Mouse (Mus musculus): ENCODE results near the gene Adcy4. TPM values are rescaled to one million over a fixed set of nuclear protein-coding genes. Genes with fewer than 3 reads are reported as not detected.

Gene Adcy4
- total and polyA plus RNA-seq, 3 experiments, result 0.05 to 0.16 TPM; not detected in 1

- H3K9me3 ChIP-seq (replicated peaks), result no peaks in the 10 kb centered on the region
- H3K36me3 ChIP-seq (replicated peaks), result peaks cover 72% of the 10 kb centered on the region
- peaks cover 36% of the 10 kb centered on the region for H3K4me1 ChIP-seq (ENCODE audit: insufficient read depth, low read depth, low read length)
- no peaks in the 10 kb centered on the region for H3K27me3 ChIP-seq (ENCODE audit: insufficient read depth, low read length)
- ATAC-seq (ENCODE audit: extremely low read depth, insufficient number of reproducible peaks, low FRiP score, poor library complexity, severe bottlenecking), result no peak
- TF ChIP-seq GATA2 (IDR thresholded peaks at IDR 0.05; ENCODE audit: borderline replicate concordance, low read depth, low read length) (no peak), GATA1 (IDR thresholded peaks at IDR 0.05; ENCODE audit: borderline replicate concordance, low read length) (no peak), CTCF (IDR thresholded peaks at IDR 0.05; ENCODE audit: low read depth, low read length) (no peak), TAL1 (conservative IDR thresholded peaks at IDR 0.05; ENCODE audit: low read depth, low read length) (no peak), POLR2AphosphoS5 (IDR thresholded peaks at IDR 0.05; ENCODE audit: insufficient replicate concordance, low read depth, low read length) (no peak)
- H3K4me3 ChIP-seq (ENCODE audit: low read depth, low read length), result peak overlapping the region; percentile 85; the same call in 1 of the 2 replicates
- no peak for DNase-seq (ENCODE audit: low spot score)
These were observed 36.6 kb downstream of the Adcy4 start for GRCm38 (mm10) chr14:55747051-55747847.

DNA sequence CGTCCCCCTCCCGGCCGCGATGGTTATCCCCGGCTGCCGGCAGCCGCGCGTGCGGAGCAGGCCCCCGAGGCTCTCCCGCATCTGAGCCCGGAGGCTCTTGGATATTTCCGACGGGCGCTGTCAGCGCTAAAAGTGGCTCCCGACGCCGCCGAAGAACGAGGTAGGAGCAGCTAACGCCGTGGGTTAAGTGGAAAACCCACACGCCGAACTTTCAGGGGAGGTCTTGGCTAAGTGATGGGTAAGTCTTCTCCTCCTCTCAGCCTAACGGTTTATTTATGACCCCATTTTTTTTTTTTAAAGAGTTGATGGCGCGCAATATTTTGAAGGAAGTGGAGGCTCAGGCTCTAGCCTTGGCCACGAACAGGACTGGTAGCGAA, 38.0 kb downstream of the Adcy4 start:
- Histone ChIP-seq H3K36me3 (replicated peaks) (peaks cover 68% of the 10 kb centered on the region), H3K4me3 (ENCODE audit: low read depth, low read length) (peak overlapping the region; percentile 85), H3K9me3 (replicated peaks) (no peaks in the 10 kb centered on the region), H3K27me3 (ENCODE audit: insufficient read depth, low read length) (no peaks in the 10 kb centered on the region), H3K4me1 (ENCODE audit: insufficient read depth, low read depth, low read length) (peaks cover 43% of the 10 kb centered on the region)
- DNase-seq (ENCODE audit: low spot score) (no peak), ATAC-seq (ENCODE audit: extremely low read depth, insufficient number of reproducible peaks, low FRiP score, poor library complexity, severe bottlenecking) (no peak)
- TF ChIP-seq GATA1 (IDR thresholded peaks at IDR 0.05; ENCODE audit: borderline replicate concordance, low read length) (no peak), TAL1 (conservative IDR thresholded peaks at IDR 0.05; ENCODE audit: low read depth, low read length) (no peak), GATA2 (IDR thresholded peaks at IDR 0.05; ENCODE audit: borderline replicate concordance, low read depth, low read length) (no peak), CTCF (IDR thresholded peaks at IDR 0.05; ENCODE audit: low read depth, low read length) (no peak), POLR2AphosphoS5 (IDR thresholded peaks at IDR 0.05; ENCODE audit: insufficient replicate concordance, low read depth, low read length) (no peak)

DNA sequence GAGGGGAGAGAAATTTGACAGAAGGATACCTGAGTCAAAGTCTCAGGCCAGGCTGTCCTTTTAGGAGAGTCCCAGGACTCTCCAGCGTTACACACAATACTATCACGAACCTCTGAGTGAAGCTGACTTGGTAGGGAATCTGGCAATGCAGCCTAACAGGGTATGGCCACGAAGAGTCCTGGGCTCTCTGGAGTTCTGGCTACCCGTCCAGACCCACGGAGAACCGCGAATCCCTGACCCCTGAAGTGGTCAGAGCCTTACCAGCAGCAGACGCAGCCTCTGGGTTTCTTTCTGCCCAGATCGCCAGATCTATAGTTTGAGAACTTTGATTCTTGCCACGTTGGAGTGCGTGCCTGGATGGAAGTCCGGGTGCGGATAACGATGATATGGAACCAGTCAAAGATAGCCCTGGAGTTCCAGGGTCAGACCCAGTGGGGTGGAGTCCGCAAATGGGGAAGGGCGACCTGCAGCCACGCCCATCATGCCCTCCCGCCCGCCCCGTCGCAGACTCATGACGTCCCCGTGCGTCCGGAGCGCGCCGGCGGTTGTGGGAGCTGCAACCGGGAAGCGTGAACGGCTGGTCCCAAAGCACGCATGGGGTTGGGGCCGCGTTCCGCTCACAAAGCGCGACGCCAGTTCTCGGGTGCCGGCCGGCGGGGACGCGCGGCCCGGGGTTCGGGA, 38.6 kb downstream of the Adcy4 start, which contains the start of the genes Dhrs1 and Nop9:
TSS of gene Dhrs1 (minus strand) at position 511 of the 681 bp plus-strand sequence.
TSS of gene Nop9 (plus strand) at position 514 of the 681 bp plus-strand sequence.
- peak; percentile 55 for ATAC-seq (ENCODE audit: extremely low read depth, insufficient number of reproducible peaks, low FRiP score, poor library complexity, severe bottlenecking)
- TF ChIP-seq CTCF (IDR thresholded peaks at IDR 0.05; ENCODE audit: low read depth, low read length), result no peak
- TF ChIP-seq GATA2 (IDR thresholded peaks at IDR 0.05; ENCODE audit: borderline replicate concordance, low read depth, low read length), result no peak
- TF ChIP-seq POLR2AphosphoS5 (IDR thresholded peaks at IDR 0.05; ENCODE audit: insufficient replicate concordance, low read depth, low read length), result no peak
- no peak for TF ChIP-seq GATA1 (IDR thresholded peaks at IDR 0.05; ENCODE audit: borderline replicate concordance, low read length)
- TF ChIP-seq TAL1 (conservative IDR thresholded peaks at IDR 0.05; ENCODE audit: low read depth, low read length), result no peak
- Histone ChIP-seq H3K36me3 (replicated peaks) (peaks cover 68% of the 10 kb centered on the region), H3K9me3 (replicated peaks) (no peaks in the 10 kb centered on the region), H3K4me1 (ENCODE audit: insufficient read depth, low read depth, low read length) (peaks cover 43% of the 10 kb centered on the region), H3K4me3 (ENCODE audit: low read depth, low read length) (peak within 1 kb of the TSS; percentile 85), H3K27me3 (ENCODE audit: insufficient read depth, low read length) (no peaks in the 10 kb centered on the region)
- DNase-seq (ENCODE audit: low spot score), result peak; percentile 95

- H3K4me3 ChIP-seq (ENCODE audit: low read depth, low read length), result no peak overlapping the region
- ATAC-seq (ENCODE audit: extremely low read depth, insufficient number of reproducible peaks, low FRiP score, poor library complexity, severe bottlenecking) (0 out of 2 replicates have a peak, but pooled peaks have one; percentile 32), DNase-seq (ENCODE audit: low spot score) (peak; percentile 68)
- no peak for TF ChIP-seq GATA1 (IDR thresholded peaks at IDR 0.05; ENCODE audit: borderline replicate concordance, low read length)
- no peak for TF ChIP-seq GATA2 (IDR thresholded peaks at IDR 0.05; ENCODE audit: borderline replicate concordance, low read depth, low read length)
- TF ChIP-seq POLR2AphosphoS5 (IDR thresholded peaks at IDR 0.05; ENCODE audit: insufficient replicate concordance, low read depth, low read length), result no peak
- TF ChIP-seq CTCF (IDR thresholded peaks at IDR 0.05; ENCODE audit: low read depth, low read length), result peak; percentile 99
- TF ChIP-seq TAL1 (conservative IDR thresholded peaks at IDR 0.05; ENCODE audit: low read depth, low read length), result no peak
- H3K4me1 ChIP-seq (ENCODE audit: insufficient read depth, low read depth, low read length), result peaks cover 43% of the 10 kb centered on the region
- H3K9me3 ChIP-seq (replicated peaks), result no peaks in the 10 kb centered on the region
- H3K27me3 ChIP-seq (ENCODE audit: insufficient read depth, low read length), result no peaks in the 10 kb centered on the region
- H3K36me3 ChIP-seq (replicated peaks), result peaks cover 68% of the 10 kb centered on the region
These were observed 40.2 kb downstream of the Adcy4 start for GRCm38 (mm10) chr14:55743711-55744110.

GRCm38 (mm10) chr14:55737086-55737687, 46.7 kb downstream of the Adcy4 start:
- Histone ChIP-seq H3K36me3 (replicated peaks) (peaks cover 41% of the 10 kb centered on the region), H3K4me1 (ENCODE audit: insufficient read depth, low read depth, low read length) (peaks cover 16% of the 10 kb centered on the region), H3K9me3 (replicated peaks) (no peaks in the 10 kb centered on the region), H3K27me3 (ENCODE audit: insufficient read depth, low read length) (peaks cover 20% of the 10 kb centered on the region), H3K4me3 (ENCODE audit: low read depth, low read length) (no peak overlapping the region)
- ATAC-seq (ENCODE audit: extremely low read depth, insufficient number of reproducible peaks, low FRiP score, poor library complexity, severe bottlenecking) (peak; percentile 8; the same call in 1 of the 2 replicates), DNase-seq (ENCODE audit: low spot score) (no peak)
- TF ChIP-seq GATA2 (IDR thresholded peaks at IDR 0.05; ENCODE audit: borderline replicate concordance, low read depth, low read length), result no peak
- TF ChIP-seq POLR2AphosphoS5 (IDR thresholded peaks at IDR 0.05; ENCODE audit: insufficient replicate concordance, low read depth, low read length), result no peak
- no peak for TF ChIP-seq CTCF (IDR thresholded peaks at IDR 0.05; ENCODE audit: low read depth, low read length)
- no peak for TF ChIP-seq TAL1 (conservative IDR thresholded peaks at IDR 0.05; ENCODE audit: low read depth, low read length)
- no peak for TF ChIP-seq GATA1 (IDR thresholded peaks at IDR 0.05; ENCODE audit: borderline replicate concordance, low read length)
